In genomic region chr3:123404945-123405344, GRCm38 (mm10) we compare ENCODE assay signal across 27 mouse cellular contexts. TPM values are rescaled to one million over a fixed set of nuclear protein-coding genes. Genes with fewer than 3 reads are reported as not detected.
DNase-seq lines count a peak whose midpoint lies in the region; ATAC-seq and TF ChIP-seq lines count a peak whose summit lies in the region.
"Had no signal": no experiment of that assay in that cellular context is flagged by ENCODE, and none has a peak within 500 bp of the region (broad histone marks: within the 10 kb centered on the region; RNA-seq: fewer than 3 reads in every experiment).

No protein-coding gene starts in this region.

- H3K9me3 ChIP-seq in kidney, embryonic 16.5 days (ENCODE audit: low read length): no peaks in the 10 kb centered on the region
- no peaks in the 10 kb centered on the region for H3K9me3 ChIP-seq in MEL (replicated peaks; ENCODE audit: insufficient read depth, low read length)
- H3K9me3 ChIP-seq in intestine, embryonic 15.5 days: no peaks in the 10 kb centered on the region
- H3K9me3 ChIP-seq in liver, embryonic 15.5 days (replicated peaks): no peaks in the 10 kb centered on the region
- H3K9me3 ChIP-seq: embryonic facial prominence, embryonic 10.5 days; embryonic facial prominence, embryonic 15.5 days; forebrain, embryonic 12.5 days; heart, embryonic 15.5 days; hindbrain, embryonic 13.5 days had no signal

- H3K9ac ChIP-seq in kidney, embryonic 16.5 days (replicated peaks; ENCODE audit: low read length): no peak overlapping the region
- H3K9ac ChIP-seq in MEL (ENCODE audit: control insufficient read depth, low read depth, low read length, poor library complexity, severe bottlenecking): no peak overlapping the region
- no peak overlapping the region for H3K9ac ChIP-seq in intestine, embryonic 15.5 days
- H3K9ac ChIP-seq in liver, embryonic 15.5 days: no peak overlapping the region
- H3K9ac ChIP-seq: embryonic facial prominence, embryonic 15.5 days; forebrain, embryonic 12.5 days; forebrain, postnatal 0 days; heart, embryonic 15.5 days; hindbrain, embryonic 13.5 days had no signal

- no peaks in the 10 kb centered on the region for H3K36me3 ChIP-seq in kidney, embryonic 16.5 days (ENCODE audit: insufficient read depth, low read length)
- H3K36me3 ChIP-seq in MEL (ENCODE audit: control insufficient read depth in 1 of 2, insufficient read depth in 2 of 2, low read length in 2 of 2): no peaks in the 10 kb centered on the region
- H3K36me3 ChIP-seq in intestine, embryonic 15.5 days: no peaks in the 10 kb centered on the region
- H3K36me3 ChIP-seq in liver, embryonic 15.5 days (replicated peaks): no peaks in the 10 kb centered on the region
- H3K36me3 ChIP-seq: embryonic facial prominence, embryonic 10.5 days; embryonic facial prominence, embryonic 15.5 days; forebrain, embryonic 12.5 days; heart, embryonic 15.5 days; hindbrain, embryonic 13.5 days had no signal

- TF ChIP-seq CTCF in MEL (IDR thresholded peaks at IDR 0.05 in 2 of 3, conservative IDR thresholded peaks at IDR 0.05 in 1 of 3; ENCODE audit: control insufficient read depth in 1 of 3, insufficient read depth in 1 of 3, low read depth in 2 of 3, low read length in 3 of 3, poor library complexity in 1 of 3, severe bottlenecking in 1 of 3): no peak

- H3K27ac ChIP-seq in kidney, embryonic 16.5 days (ENCODE audit: low read length): no peak overlapping the region
- H3K27ac ChIP-seq in MEL (ENCODE audit: control insufficient read depth, low read depth, low read length): no peak overlapping the region
- no peak overlapping the region for H3K27ac ChIP-seq in intestine, embryonic 15.5 days
- H3K27ac ChIP-seq in liver, embryonic 15.5 days (replicated peaks): no peak overlapping the region
- H3K27ac ChIP-seq: embryonic facial prominence, embryonic 10.5 days; embryonic facial prominence, embryonic 15.5 days; forebrain, embryonic 12.5 days; heart, embryonic 15.5 days; hindbrain, embryonic 13.5 days had no signal

- no peaks in the 10 kb centered on the region for H3K79me2 ChIP-seq in MEL (ENCODE audit: control insufficient read depth, insufficient read depth, low read length, poor library complexity)

- TF ChIP-seq POLR2A in MEL (IDR thresholded peaks at IDR 0.05; ENCODE audit: control insufficient read depth in 1 of 2, insufficient read depth in 1 of 2, low read depth in 1 of 2, low read length in 2 of 2, poor library complexity in 1 of 2): no peak

- ATAC-seq in kidney, embryonic 16.5 days (ENCODE audit: low FRiP score, low TSS enrichment): peak; percentile 67
- 0 out of 2 replicates have a peak, but pooled peaks have one; percentile 47 for ATAC-seq in intestine, embryonic 15.5 days
- ATAC-seq in liver, embryonic 15.5 days (ENCODE audit: insufficient read depth): peak; percentile 85
- ATAC-seq: activated CD4-positive, CD25-positive, alpha-beta regulatory T cell, adult 4 months; CD4-positive, CD25-positive, alpha-beta regulatory T cell, adult 4 months; forebrain, postnatal 0 days; midbrain, embryonic 16.5 days had no signal

- no peak overlapping the region for H3K4me2 ChIP-seq in kidney, embryonic 16.5 days (replicated peaks; ENCODE audit: low read depth, low read length)
- H3K4me2 ChIP-seq in intestine, embryonic 15.5 days (replicated peaks): no peak overlapping the region
- H3K4me2 ChIP-seq in liver, embryonic 15.5 days: no peak overlapping the region
- H3K4me2 ChIP-seq: embryonic facial prominence, embryonic 15.5 days; forebrain, embryonic 12.5 days; heart, embryonic 15.5 days; hindbrain, embryonic 13.5 days had no signal

- TF ChIP-seq EP300 in MEL (IDR thresholded peaks at IDR 0.05; ENCODE audit: low read depth in 1 of 2, low read length in 2 of 2): peak; percentile 19 to 46; a peak in 2 of 4 replicates

- DNase-seq in kidney, adult 11 months: no peak
- peak; percentile 19 for DNase-seq in MEL (ENCODE audit: low read depth, low spot score)
- no peak for DNase-seq in adrenal gland, adult 2 months
- no peak for DNase-seq in right cerebral cortex, postnatal 25 days
- no peak for DNase-seq in left cerebral cortex, postnatal 4 days
- DNase-seq: adrenal gland, adult 8-10 months; cerebellum, adult 2 months; cerebellum, postnatal 14 days; forebrain, postnatal 0 days; heart, postnatal 4 days; kidney, adult 9 months; kidney, postnatal 4 days; layer of hippocampus, postnatal 36 days; lung, postnatal 36 days; right cerebral cortex, adult 18-20 months; thymus, postnatal 4 days had no signal

- WGBS in kidney, embryonic 16.5 days: 66% methylated on average over 3 of the region's 3 CpGs
- WGBS in intestine, embryonic 15.5 days: 75% methylated on average over 3 of the region's 3 CpGs
- 35% methylated on average over 3 of the region's 3 CpGs for WGBS in liver, embryonic 15.5 days (ENCODE audit: insufficient replicate concordance)

- no peak overlapping the region for H3K4me3 ChIP-seq in kidney, embryonic 16.5 days (ENCODE audit: low read length)
- no peak overlapping the region for H3K4me3 ChIP-seq in MEL (ENCODE audit: control insufficient read depth in 1 of 2, insufficient read depth in 1 of 2, low read depth in 2 of 2, low read length in 2 of 2)
- H3K4me3 ChIP-seq in intestine, embryonic 15.5 days (replicated peaks): no peak overlapping the region
- H3K4me3 ChIP-seq in liver, embryonic 15.5 days (replicated peaks): no peak overlapping the region
- H3K4me3 ChIP-seq: embryonic facial prominence, embryonic 10.5 days; embryonic facial prominence, embryonic 15.5 days; forebrain, embryonic 12.5 days; heart, embryonic 15.5 days; hindbrain, embryonic 13.5 days had no signal

- no peak for TF ChIP-seq RAD21 in MEL (IDR thresholded peaks at IDR 0.05; ENCODE audit: low read depth, low read length)

- no peaks in the 10 kb centered on the region for H3K4me1 ChIP-seq in kidney, embryonic 16.5 days (ENCODE audit: insufficient read depth, low read length)
- peaks cover 0 to 4% of the 10 kb centered on the region in 2 experiments; a peak in 1 of 4 replicates for H3K4me1 ChIP-seq in MEL (ENCODE audit: control insufficient read depth in 1 of 2, insufficient read depth in 2 of 2, low read length in 2 of 2)
- H3K4me1 ChIP-seq in intestine, embryonic 15.5 days (replicated peaks): no peaks in the 10 kb centered on the region
- no peaks in the 10 kb centered on the region for H3K4me1 ChIP-seq in liver, embryonic 15.5 days (replicated peaks)
- H3K4me1 ChIP-seq: embryonic facial prominence, embryonic 10.5 days; embryonic facial prominence, embryonic 15.5 days; forebrain, embryonic 12.5 days; heart, embryonic 15.5 days; hindbrain, embryonic 13.5 days had no signal

- intact Hi-C loops in left cerebral cortex, postnatal 4 days (cut with DNase I): no loop called here

- H3K27me3 ChIP-seq in kidney, embryonic 16.5 days (ENCODE audit: insufficient read depth, low read length): no peaks in the 10 kb centered on the region
- peaks cover 4 to 6% of the 10 kb centered on the region in 2 experiments; a peak in 3 of 4 replicates for H3K27me3 ChIP-seq in MEL (ENCODE audit: control insufficient read depth in 1 of 2, insufficient read depth in 2 of 2, low read length in 2 of 2)
- H3K27me3 ChIP-seq in intestine, embryonic 15.5 days (replicated peaks): no peaks in the 10 kb centered on the region
- H3K27me3 ChIP-seq in liver, embryonic 15.5 days: no peaks in the 10 kb centered on the region
- H3K27me3 ChIP-seq: embryonic facial prominence, embryonic 15.5 days; forebrain, embryonic 12.5 days; heart, embryonic 15.5 days; hindbrain, embryonic 13.5 days had no signal

TF ChIP-seq in MEL, 35 proteins besides CTCF, POLR2A, EP300 and RAD21:
- peak; percentile 36; the same call in 1 of the 2 replicates for TF ChIP-seq GATA1 (IDR thresholded peaks at IDR 0.05; ENCODE audit: low read depth, low read length)
- no peak for TF ChIP-seq ZC3H11A (IDR thresholded peaks at IDR 0.05; ENCODE audit: low read depth, low read length)
- TF ChIP-seq KAT2A (conservative IDR thresholded peaks at IDR 0.05; ENCODE audit: low read depth, low read length): no peak
- no peak for TF ChIP-seq MXI1 (IDR thresholded peaks at IDR 0.05; ENCODE audit: low read depth, low read length)
- TF ChIP-seq BHLHE40 (IDR thresholded peaks at IDR 0.05; ENCODE audit: borderline replicate concordance, low read depth, low read length): no peak
- no peak for TF ChIP-seq UBTF (IDR thresholded peaks at IDR 0.05; ENCODE audit: borderline replicate concordance, insufficient read depth, low read depth, low read length)
- no peak for TF ChIP-seq ELF1 (IDR thresholded peaks at IDR 0.05; ENCODE audit: low read depth, low read length)
- TF ChIP-seq POLR2AphosphoS5 (IDR thresholded peaks at IDR 0.05; ENCODE audit: borderline replicate concordance, low read depth, low read length): no peak
- TF ChIP-seq TCF12 (IDR thresholded peaks at IDR 0.05; ENCODE audit: low read depth, low read length): peak; percentile 20; the same call in 1 of the 2 replicates
- no peak for TF ChIP-seq CHD2 (IDR thresholded peaks at IDR 0.05; ENCODE audit: low read length)

RNA-seq across cellular contexts. Expression of gene Mettl14, which starts 19.0 kb away (rescaled TPM):
- polyA plus RNA-seq in kidney, embryonic 16.5 days (2015; fragmentation: Nextera tagmentation; extraction: Ambion mirVana): 29.5 and 30.7 TPM in 2 replicates
- total RNA-seq in MEL (2012; rRNA removed): 8.5 and 9.0 TPM in 2 replicates
- 10 to 100 TPM in 1 of 2 experiments, not detected in 1; 18.8 TPM for polyA plus RNA-seq in MEL (2012; ENCODE audit: insufficient read depth in 1 of 2, insufficient read length in 2 of 2, low read depth in 1 of 2, low replicate concordance in 2 of 2, missing spikeins in 1 of 2)
- polyA plus RNA-seq in intestine, embryonic 15.5 days (2015; fragmentation: Nextera tagmentation; extraction: Ambion mirVana): 26.0 and 27.0 TPM in 2 replicates
- 6.4 and 7.1 TPM in 2 replicates for polyA plus RNA-seq in liver, embryonic 15.5 days (2015; fragmentation: Nextera tagmentation; extraction: Ambion mirVana)
- total RNA-seq in adrenal gland, adult 2 months (2021): 10 to 100 TPM; 18.4 to 19.5 TPM
- 2.8 and 3.9 TPM in 2 replicates for polyA plus RNA-seq in adrenal gland, adult 2 months (2012; rRNA removed)
- total RNA-seq in left cerebral cortex, postnatal 4 days (2021): 10 to 100 TPM; 17.9 to 19.7 TPM

RNA-seq across cellular contexts. Expression of gene Prss12, which starts 41.8 kb away (rescaled TPM):
- 8.9 and 9.4 TPM in 2 replicates for polyA plus RNA-seq in kidney, embryonic 16.5 days (2015; fragmentation: Nextera tagmentation; extraction: Ambion mirVana)
- 0.23 and 0.29 TPM in 2 replicates for total RNA-seq in MEL (2012; rRNA removed)
- not detected for polyA plus RNA-seq in MEL (2012; ENCODE audit: insufficient read depth in 1 of 2, insufficient read length in 2 of 2, low read depth in 1 of 2, low replicate concordance in 2 of 2, missing spikeins in 1 of 2)
- polyA plus RNA-seq in intestine, embryonic 15.5 days (2015; fragmentation: Nextera tagmentation; extraction: Ambion mirVana): 5.4 and 6.3 TPM in 2 replicates
- 0.62 and 0.68 TPM in 2 replicates for polyA plus RNA-seq in liver, embryonic 15.5 days (2015; fragmentation: Nextera tagmentation; extraction: Ambion mirVana)
- 1 to 10 TPM; 1.2 to 2.3 TPM for total RNA-seq in adrenal gland, adult 2 months (2021)
- polyA plus RNA-seq in adrenal gland, adult 2 months (2012; rRNA removed): 2.7 and 3.8 TPM in 2 replicates
- 10 to 100 TPM; 28.4 to 28.8 TPM for total RNA-seq in left cerebral cortex, postnatal 4 days (2021)
